10 mouse cellular contexts compared by ENCODE assay signal in genomic region chr11:83417080-83417479, GRCm38 (mm10). TPM values are rescaled to one million over a fixed set of nuclear protein-coding genes. Genes with fewer than 3 reads are reported as not detected.
DNase-seq lines count a peak whose midpoint lies in the region; ATAC-seq and TF ChIP-seq lines count a peak whose summit lies in the region.
"Had no signal": no experiment of that assay in that cellular context is flagged by ENCODE, and none has a peak within 500 bp of the region (broad histone marks: within the 10 kb centered on the region; RNA-seq: fewer than 3 reads in every experiment).

No protein-coding gene starts in this region.

- H3K27me3 ChIP-seq in hindbrain, embryonic 11.5 days (ENCODE audit: control insufficient read depth, insufficient read depth, low read length) = peaks cover 18% of the 10 kb centered on the region
- H3K27me3 ChIP-seq in hindbrain, embryonic 12.5 days = peaks cover 54% of the 10 kb centered on the region
- peaks cover 67% of the 10 kb centered on the region for H3K27me3 ChIP-seq in embryonic facial prominence, embryonic 10.5 days (replicated peaks; ENCODE audit: low read depth, poor library complexity, severe bottlenecking)
- H3K27me3 ChIP-seq in liver, embryonic 14.5 days (ENCODE audit: control insufficient read depth, insufficient read depth, low read length) = peaks cover 16% of the 10 kb centered on the region

- DNase-seq in hindbrain, embryonic 11.5 days (ENCODE audit: low spot score) = peak; percentile 61
- peak; percentile 62 for DNase-seq in MEL-GATA-1-ER (ENCODE audit: extremely low read depth, low read depth)
- DNase-seq in embryonic facial prominence, embryonic 10.5 days (ENCODE audit: low spot score) = peak; percentile 78
- DNase-seq in liver, embryonic 14.5 days (ENCODE audit: low read depth in 3 of 3, low spot score in 3 of 3) = peak; percentile 24 to 45 (median 43)
- DNase-seq in testis, postnatal 14 days (ENCODE audit: low spot score) = peak; percentile 63
- DNase-seq in right cerebral cortex, postnatal 36 days (ENCODE audit: low spot score in 2 of 2) = no peak
- DNase-seq in right cerebral cortex, adult 2 months (ENCODE audit: low spot score in 2 of 2) = no peak

- no peak overlapping the region for H3K4me2 ChIP-seq in hindbrain, embryonic 11.5 days (replicated peaks; ENCODE audit: low read depth, low read length)
- H3K4me2 ChIP-seq in hindbrain, embryonic 12.5 days (replicated peaks) = no peak overlapping the region
- no peak overlapping the region for H3K4me2 ChIP-seq in liver, embryonic 14.5 days (ENCODE audit: low read depth)

- no peak for TF ChIP-seq EP300 in liver, embryonic 14.5 days (IDR thresholded peaks at IDR 0.05; ENCODE audit: low read depth)

- no peaks in the 10 kb centered on the region; the same call in 1 of the 2 replicates for H3K4me1 ChIP-seq in hindbrain, embryonic 11.5 days (replicated peaks; ENCODE audit: control insufficient read depth, insufficient read depth, low read length)
- peaks cover 7% of the 10 kb centered on the region for H3K4me1 ChIP-seq in hindbrain, embryonic 12.5 days
- H3K4me1 ChIP-seq in embryonic facial prominence, embryonic 10.5 days = peaks cover 7% of the 10 kb centered on the region
- no peaks in the 10 kb centered on the region for H3K4me1 ChIP-seq in liver, embryonic 14.5 days (replicated peaks; ENCODE audit: control insufficient read depth in 2 of 2, insufficient read depth in 2 of 2, low read length in 1 of 2)

- WGBS in hindbrain, embryonic 11.5 days = 20% methylated on average over 5 of the region's 5 CpGs
- 14% methylated on average over 5 of the region's 5 CpGs for WGBS in hindbrain, embryonic 12.5 days
- 11% methylated on average over 5 of the region's 5 CpGs for WGBS in embryonic facial prominence, embryonic 10.5 days
- WGBS in liver, embryonic 14.5 days (ENCODE audit: insufficient replicate concordance) = 7% methylated on average over 5 of the region's 5 CpGs

- no peak overlapping the region for H3K9ac ChIP-seq in hindbrain, embryonic 11.5 days (ENCODE audit: low read depth, low read length)
- no peak overlapping the region for H3K9ac ChIP-seq in hindbrain, embryonic 12.5 days
- no peak overlapping the region for H3K9ac ChIP-seq in liver, embryonic 14.5 days (replicated peaks)

- TF ChIP-seq CTCF in liver, embryonic 14.5 days (IDR thresholded peaks at IDR 0.05; ENCODE audit: low read depth) = no peak

- no peak overlapping the region for H3K27ac ChIP-seq in hindbrain, embryonic 11.5 days (ENCODE audit: low read depth, low read length)
- H3K27ac ChIP-seq in hindbrain, embryonic 12.5 days = no peak overlapping the region
- no peak overlapping the region for H3K27ac ChIP-seq in embryonic facial prominence, embryonic 10.5 days (replicated peaks)
- H3K27ac ChIP-seq in liver, embryonic 14.5 days = no peak overlapping the region

- no peak for ATAC-seq in hindbrain, embryonic 11.5 days (ENCODE audit: low FRiP score)
- no peak for ATAC-seq in hindbrain, embryonic 12.5 days (ENCODE audit: low FRiP score)
- no peak for ATAC-seq in liver, embryonic 14.5 days (ENCODE audit: insufficient read depth)

- no peaks in the 10 kb centered on the region for H3K36me3 ChIP-seq in hindbrain, embryonic 11.5 days (ENCODE audit: control insufficient read depth, insufficient read depth, low read length)
- H3K36me3 ChIP-seq in hindbrain, embryonic 12.5 days = no peaks in the 10 kb centered on the region
- no peaks in the 10 kb centered on the region for H3K36me3 ChIP-seq in embryonic facial prominence, embryonic 10.5 days (replicated peaks)
- no peaks in the 10 kb centered on the region for H3K36me3 ChIP-seq in liver, embryonic 14.5 days (replicated peaks; ENCODE audit: control insufficient read depth, insufficient read depth, low read depth)

- H3K4me3 ChIP-seq in hindbrain, embryonic 11.5 days (ENCODE audit: low read depth, low read length) = no peak overlapping the region
- no peak overlapping the region for H3K4me3 ChIP-seq in hindbrain, embryonic 12.5 days
- H3K4me3 ChIP-seq in embryonic facial prominence, embryonic 10.5 days = no peak overlapping the region
- no peak overlapping the region for H3K4me3 ChIP-seq in liver, embryonic 14.5 days (ENCODE audit: insufficient read depth in 1 of 2, low read depth in 2 of 2, low read length in 2 of 2)

- H3K9me3 ChIP-seq in hindbrain, embryonic 11.5 days (ENCODE audit: control insufficient read depth, low read length) = no peaks in the 10 kb centered on the region
- H3K9me3 ChIP-seq in hindbrain, embryonic 12.5 days (replicated peaks) = no peaks in the 10 kb centered on the region
- H3K9me3 ChIP-seq in embryonic facial prominence, embryonic 10.5 days = no peaks in the 10 kb centered on the region
- no peaks in the 10 kb centered on the region for H3K9me3 ChIP-seq in liver, embryonic 14.5 days (ENCODE audit: control insufficient read depth, low read length)

RNA-seq across cellular contexts. Expression of gene Rasl10b, which starts 8.1 kb away (rescaled TPM):
- 4.2 TPM in 2 replicates for polyA plus RNA-seq in hindbrain, embryonic 11.5 days (2014; fragmentation: Nextera tagmentation; extraction: Ambion mirVana)
- polyA plus RNA-seq in hindbrain, embryonic 12.5 days (2016; fragmentation: Nextera tagmentation; extraction: Ambion mirVana) = 16.8 and 17.7 TPM in 2 replicates
- polyA plus RNA-seq in embryonic facial prominence, embryonic 10.5 days (2016; fragmentation: Nextera tagmentation; extraction: Ambion mirVana) = 2.6 and 3.1 TPM in 2 replicates
- polyA plus RNA-seq in liver, embryonic 14.5 days (2012; rRNA removed) = 0.31 and 0.35 TPM in 2 replicates
- 0.06 and 0.13 TPM in 2 replicates for polyA plus RNA-seq in liver, embryonic 14.5 days (2014; fragmentation: Nextera tagmentation; extraction: Ambion mirVana)

RNA-seq across cellular contexts. Expression of gene Gas2l2, which starts 12.2 kb away (rescaled TPM):
- polyA plus RNA-seq in hindbrain, embryonic 11.5 days (2014; fragmentation: Nextera tagmentation; extraction: Ambion mirVana) = 0.19 and 0.43 TPM in 2 replicates
- 0.59 and 0.76 TPM in 2 replicates for polyA plus RNA-seq in hindbrain, embryonic 12.5 days (2016; fragmentation: Nextera tagmentation; extraction: Ambion mirVana)
- polyA plus RNA-seq in embryonic facial prominence, embryonic 10.5 days (2016; fragmentation: Nextera tagmentation; extraction: Ambion mirVana) = not detected in 2 replicates
- not detected in 2 replicates for polyA plus RNA-seq in liver, embryonic 14.5 days (2012; rRNA removed)
- polyA plus RNA-seq in liver, embryonic 14.5 days (2014; fragmentation: Nextera tagmentation; extraction: Ambion mirVana) = not detected in 2 replicates
- polyA plus RNA-seq: liver, embryonic 16.5 days; stomach, embryonic 14.5 days had no signal

RNA-seq across cellular contexts. Expression of gene 1700020L24Rik, which starts 20.4 kb away (rescaled TPM):
- polyA plus RNA-seq in hindbrain, embryonic 11.5 days (2014; fragmentation: Nextera tagmentation; extraction: Ambion mirVana) = 0.80 and 0.83 TPM in 2 replicates
- polyA plus RNA-seq in hindbrain, embryonic 12.5 days (2016; fragmentation: Nextera tagmentation; extraction: Ambion mirVana) = 0.30 and 0.45 TPM in 2 replicates
- 0.68 TPM in 1 of 2 replicates, not detected in the other for polyA plus RNA-seq in embryonic facial prominence, embryonic 10.5 days (2016; fragmentation: Nextera tagmentation; extraction: Ambion mirVana)
- polyA plus RNA-seq in liver, embryonic 14.5 days (2012; rRNA removed) = 2.1 and 2.8 TPM in 2 replicates
- 1.6 and 1.9 TPM in 2 replicates for polyA plus RNA-seq in liver, embryonic 14.5 days (2014; fragmentation: Nextera tagmentation; extraction: Ambion mirVana)

RNA-seq across cellular contexts. Expression of gene Mmp28, which starts 45.8 kb away (rescaled TPM):
- 2.8 and 3.1 TPM in 2 replicates for polyA plus RNA-seq in hindbrain, embryonic 11.5 days (2014; fragmentation: Nextera tagmentation; extraction: Ambion mirVana)
- 3.2 and 3.5 TPM in 2 replicates for polyA plus RNA-seq in hindbrain, embryonic 12.5 days (2016; fragmentation: Nextera tagmentation; extraction: Ambion mirVana)
- 1.3 and 1.5 TPM in 2 replicates for polyA plus RNA-seq in embryonic facial prominence, embryonic 10.5 days (2016; fragmentation: Nextera tagmentation; extraction: Ambion mirVana)
- polyA plus RNA-seq in liver, embryonic 14.5 days (2012; rRNA removed) = 0.31 and 0.34 TPM in 2 replicates
- polyA plus RNA-seq in liver, embryonic 14.5 days (2014; fragmentation: Nextera tagmentation; extraction: Ambion mirVana) = 0.10 and 0.24 TPM in 2 replicates

RNA-seq across cellular contexts. Expression of gene Taf15, which starts 55.8 kb away (rescaled TPM):
- 7.3 and 26.6 TPM in 2 replicates for polyA plus RNA-seq in hindbrain, embryonic 11.5 days (2014; fragmentation: Nextera tagmentation; extraction: Ambion mirVana)
- 13.9 and 14.9 TPM in 2 replicates for polyA plus RNA-seq in hindbrain, embryonic 12.5 days (2016; fragmentation: Nextera tagmentation; extraction: Ambion mirVana)
- 12.4 and 12.7 TPM in 2 replicates for polyA plus RNA-seq in embryonic facial prominence, embryonic 10.5 days (2016; fragmentation: Nextera tagmentation; extraction: Ambion mirVana)
- 18.4 and 43.1 TPM in 2 replicates for polyA plus RNA-seq in liver, embryonic 14.5 days (2012; rRNA removed)
- 1.9 and 2.2 TPM in 2 replicates for polyA plus RNA-seq in liver, embryonic 14.5 days (2014; fragmentation: Nextera tagmentation; extraction: Ambion mirVana)

Comparison
In these comparisons a context has a peak if more than half of its experiments do, and no peak if none do; other contexts are left out.
1. DNase-seq: peak in hindbrain, embryonic 11.5 days (single experiment), MEL-GATA-1-ER (single experiment), embryonic facial prominence, embryonic 10.5 days (single experiment), liver, embryonic 14.5 days (3 of 3) and testis, postnatal 14 days (single experiment); none in right cerebral cortex, postnatal 36 days (0 of 2) and right cerebral cortex, adult 2 months (0 of 2).